Mouse (Mus musculus): Measurements from ENCODE around the gene Pdzd7. TPM values are rescaled to one million over a fixed set of nuclear protein-coding genes. Genes with fewer than 3 reads are reported as not detected.

Gene Pdzd7
- polyA plus RNA-seq, 1 experiment from 2014 or later, result 0.11 TPM

DNA sequence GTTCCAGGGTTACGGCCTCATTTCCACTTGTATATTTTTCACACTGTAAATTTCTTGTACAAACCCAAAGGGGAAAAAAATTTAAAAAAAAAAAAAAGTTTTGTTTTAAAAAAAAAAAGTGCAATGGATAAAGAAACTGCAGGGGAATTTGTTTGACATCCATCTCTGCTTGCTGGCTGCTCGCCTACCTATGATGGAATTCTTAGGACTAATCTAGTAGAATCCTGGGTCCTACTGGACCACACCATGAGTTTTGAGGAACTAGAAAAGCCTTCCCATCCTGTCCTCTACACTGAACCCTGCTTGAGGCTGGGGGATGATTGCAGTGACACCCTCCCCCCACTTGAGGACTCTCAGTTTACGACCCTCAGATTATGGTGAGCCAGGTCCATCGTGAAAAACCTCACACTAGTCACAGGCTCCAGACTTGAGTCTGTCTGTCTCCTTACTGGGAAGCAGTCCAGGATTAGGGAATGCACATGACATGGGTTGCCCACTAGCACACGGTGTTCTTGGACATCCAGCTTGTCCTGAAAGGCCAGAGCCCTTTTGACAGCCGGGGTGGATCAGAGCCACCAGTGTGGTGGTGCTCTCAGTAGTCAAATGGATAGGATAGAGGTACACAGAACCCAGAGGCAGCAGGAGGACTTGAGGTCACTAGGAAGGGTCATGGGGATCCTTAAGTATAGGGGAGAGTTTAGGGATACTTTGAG, 18.4 kb downstream of the Pdzd7 start:
- H3K9ac ChIP-seq, result no peak overlapping the region
- no peaks in the 10 kb centered on the region for H3K9me3 ChIP-seq (replicated peaks)
- H3K4me1 ChIP-seq (replicated peaks), result peaks cover 36% of the 10 kb centered on the region
- H3K27me3 ChIP-seq, result no peaks in the 10 kb centered on the region
- H3K4me3 ChIP-seq, result no peak overlapping the region
- peaks cover 55% of the 10 kb centered on the region for H3K36me3 ChIP-seq
- H3K27ac ChIP-seq, result 0 out of 2 replicates have a peak overlapping the region, but pooled peaks have one; percentile 27
- WGBS, result 64% methylated on average over 6 of the region's 6 CpGs
- no peak overlapping the region for H3K4me2 ChIP-seq
- no peak for ATAC-seq (replicated peaks; ENCODE audit: insufficient number of reproducible peaks, insufficient read depth, low FRiP score, low read depth)

DNA sequence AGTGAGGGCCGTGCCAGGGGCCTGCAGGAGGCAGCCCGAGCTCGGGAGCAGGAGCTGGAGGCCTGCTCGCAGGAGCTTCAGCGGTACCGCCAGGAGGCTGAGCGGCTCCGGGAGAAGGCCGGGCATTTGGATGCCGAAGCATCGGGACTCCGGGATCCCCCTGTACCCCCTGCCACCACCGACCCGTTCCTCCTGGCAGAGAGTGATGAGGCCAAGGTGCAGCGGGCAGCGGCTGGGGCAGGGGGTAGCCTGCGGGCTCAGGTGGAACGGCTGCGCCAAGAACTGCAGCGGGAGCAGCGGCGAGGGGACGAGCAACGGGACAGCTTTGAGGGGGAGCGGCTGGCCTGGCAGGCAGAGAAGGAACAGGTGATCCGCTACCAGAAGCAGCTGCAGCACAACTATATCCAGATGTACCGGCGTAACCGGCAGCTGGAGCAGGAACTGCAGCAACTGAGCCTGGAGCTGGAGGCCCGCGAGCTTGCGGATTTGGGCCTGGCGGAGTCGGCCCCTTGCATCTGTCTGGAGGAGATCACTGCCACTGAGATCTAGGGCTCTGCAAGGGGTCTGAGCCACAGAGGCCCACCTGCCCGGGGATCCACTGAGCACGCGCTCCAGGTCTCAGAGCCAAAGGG, 19.5 kb downstream of the Pdzd7 start:
- H3K36me3 ChIP-seq, result peaks cover 63% of the 10 kb centered on the region
- peaks cover 37% of the 10 kb centered on the region for H3K4me1 ChIP-seq (replicated peaks)
- H3K4me3 ChIP-seq, result no peak overlapping the region
- H3K9ac ChIP-seq, result no peak overlapping the region
- no peaks in the 10 kb centered on the region for H3K9me3 ChIP-seq (replicated peaks)
- no peak for ATAC-seq (replicated peaks; ENCODE audit: insufficient number of reproducible peaks, insufficient read depth, low FRiP score, low read depth)
- H3K27me3 ChIP-seq, result no peaks in the 10 kb centered on the region
- no peak overlapping the region for H3K27ac ChIP-seq
- 85% methylated on average over 37 of the region's 37 CpGs for WGBS
- no peak overlapping the region for H3K4me2 ChIP-seq

DNA sequence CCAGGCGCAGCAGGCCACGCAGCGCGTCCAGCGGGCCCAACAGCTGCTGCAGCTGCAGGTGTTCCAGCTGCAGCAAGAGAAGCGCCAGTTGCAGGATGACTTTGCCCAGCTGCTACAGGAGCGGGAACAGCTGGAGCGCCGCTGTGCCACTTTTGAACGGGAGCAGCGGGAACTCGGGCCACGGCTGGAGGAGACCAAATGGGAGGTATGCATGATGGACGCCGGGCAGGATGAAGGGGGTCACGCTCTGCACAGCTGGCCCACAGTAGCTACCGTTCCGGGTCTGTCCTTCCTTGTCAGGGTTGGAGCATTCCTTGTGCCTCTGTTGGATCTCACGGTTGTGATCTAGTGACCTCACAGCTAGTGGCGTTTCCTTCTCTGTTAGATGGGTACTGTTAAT, 20.7 kb downstream of the Pdzd7 start:
- H3K36me3 ChIP-seq, result peaks cover 63% of the 10 kb centered on the region
- WGBS, result 90% methylated on average over 20 of the region's 20 CpGs
- H3K4me1 ChIP-seq (replicated peaks), result peaks cover 38% of the 10 kb centered on the region
- H3K9ac ChIP-seq, result no peak overlapping the region
- no peak overlapping the region for H3K4me3 ChIP-seq
- no peak for ATAC-seq (replicated peaks; ENCODE audit: insufficient number of reproducible peaks, insufficient read depth, low FRiP score, low read depth)
- no peaks in the 10 kb centered on the region for H3K27me3 ChIP-seq
- H3K27ac ChIP-seq, result no peak overlapping the region
- no peak overlapping the region for H3K4me2 ChIP-seq
- no peaks in the 10 kb centered on the region for H3K9me3 ChIP-seq (replicated peaks)

DNA sequence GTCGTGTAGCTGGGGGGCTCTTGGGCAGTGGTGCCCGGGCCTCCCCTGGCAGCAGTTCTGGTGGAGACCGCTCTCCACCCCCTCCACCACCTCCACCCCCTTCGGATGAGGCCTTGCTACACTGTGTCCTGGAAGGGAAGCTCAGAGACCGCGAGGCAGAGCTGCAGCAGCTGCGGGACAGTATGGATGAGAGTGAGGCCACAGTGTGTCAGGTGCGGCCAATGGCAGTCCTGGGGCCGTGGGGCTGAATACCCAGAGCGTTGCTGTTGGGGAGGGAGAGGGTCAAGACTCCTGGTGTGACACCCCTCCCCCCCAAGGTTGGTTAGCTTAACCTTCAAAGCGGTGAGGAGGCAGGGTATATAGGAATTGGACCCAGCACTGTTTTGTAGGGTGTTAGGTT, 21.5 kb downstream of the Pdzd7 start:
- Histone ChIP-seq H3K36me3 (peaks cover 63% of the 10 kb centered on the region), H3K4me3 (no peak overlapping the region)
- 83% methylated on average over 11 of the region's 11 CpGs for WGBS

DNA sequence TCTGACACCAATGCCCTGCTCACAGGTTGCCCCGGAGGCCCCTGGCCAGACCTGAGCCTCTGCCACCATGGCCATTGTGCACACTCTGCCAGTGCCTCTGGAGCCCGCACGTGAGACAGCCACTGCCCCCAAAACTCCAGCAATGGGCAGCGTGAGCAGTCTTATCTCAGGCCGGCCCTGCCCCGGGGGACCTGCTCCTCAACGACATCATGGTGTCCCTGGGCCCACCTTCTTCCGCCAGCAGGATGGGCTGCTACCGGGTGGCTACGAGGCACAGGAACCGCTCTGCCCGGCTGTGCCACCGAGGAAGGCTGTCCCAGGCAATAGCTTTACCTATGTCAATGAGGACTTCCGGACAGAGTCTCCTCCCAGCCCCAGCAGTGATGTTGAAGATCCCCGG, 24.2 kb downstream of the Pdzd7 start:
- Histone ChIP-seq H3K4me3 (0 out of 2 replicates have a peak overlapping the region, but pooled peaks have one; percentile 7), H3K4me1 (replicated peaks) (peaks cover 49% of the 10 kb centered on the region), H3K4me2 (peak overlapping the region; percentile 48; the same call in 1 of the 2 replicates), H3K9ac (peak overlapping the region; percentile 36; the same call in 1 of the 2 replicates), H3K27me3 (no peaks in the 10 kb centered on the region), H3K9me3 (replicated peaks) (no peaks in the 10 kb centered on the region), H3K36me3 (peaks cover 43% of the 10 kb centered on the region), H3K27ac (no peak overlapping the region)
- WGBS, result 79% methylated on average over 15 of the region's 15 CpGs
- ATAC-seq (replicated peaks; ENCODE audit: insufficient number of reproducible peaks, insufficient read depth, low FRiP score, low read depth), result no peak

More for the DNA sequence above, 21.5 kb downstream of the Pdzd7 start:
- no peaks in the 10 kb centered on the region for H3K27me3 ChIP-seq
- no peak overlapping the region for H3K4me2 ChIP-seq
- H3K9me3 ChIP-seq (replicated peaks), result no peaks in the 10 kb centered on the region
- no peak overlapping the region for H3K27ac ChIP-seq
- H3K4me1 ChIP-seq (replicated peaks), result peaks cover 46% of the 10 kb centered on the region
- no peak for ATAC-seq (replicated peaks; ENCODE audit: insufficient number of reproducible peaks, insufficient read depth, low FRiP score, low read depth)
- no peak overlapping the region for H3K9ac ChIP-seq

DNA sequence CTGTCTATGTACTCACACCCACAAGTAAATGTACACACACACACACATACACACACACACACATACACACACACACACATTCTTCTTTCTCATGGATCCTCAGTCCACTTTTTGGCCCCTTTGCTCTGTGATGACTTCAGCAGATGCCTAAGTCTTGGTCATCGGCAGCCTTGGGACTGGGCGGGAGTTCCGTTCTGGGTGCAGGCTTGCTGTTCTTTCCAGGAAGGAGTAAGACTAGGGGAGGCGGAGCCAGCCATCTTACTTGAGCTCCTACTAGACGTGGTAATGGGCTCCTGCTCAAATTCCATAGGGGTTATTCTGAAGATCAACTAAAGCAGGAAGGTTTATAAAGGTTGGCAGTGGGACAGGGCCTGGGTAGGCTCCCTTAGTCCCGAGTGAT, 25.2 kb downstream of the Pdzd7 start:
- H3K4me3 ChIP-seq, result peak overlapping the region; percentile 15; the same call in 1 of the 2 replicates
- peaks cover 49% of the 10 kb centered on the region for H3K4me1 ChIP-seq (replicated peaks)
- H3K27ac ChIP-seq, result peak overlapping the region; percentile 53
- peaks cover 33% of the 10 kb centered on the region for H3K36me3 ChIP-seq
- H3K9ac ChIP-seq, result no peak overlapping the region
- 49% methylated on average over 6 of the region's 6 CpGs for WGBS
- no peaks in the 10 kb centered on the region for H3K9me3 ChIP-seq (replicated peaks)
- no peak for ATAC-seq (replicated peaks; ENCODE audit: insufficient number of reproducible peaks, insufficient read depth, low FRiP score, low read depth)
- no peaks in the 10 kb centered on the region for H3K27me3 ChIP-seq
- H3K4me2 ChIP-seq, result peak overlapping the region; percentile 48

DNA sequence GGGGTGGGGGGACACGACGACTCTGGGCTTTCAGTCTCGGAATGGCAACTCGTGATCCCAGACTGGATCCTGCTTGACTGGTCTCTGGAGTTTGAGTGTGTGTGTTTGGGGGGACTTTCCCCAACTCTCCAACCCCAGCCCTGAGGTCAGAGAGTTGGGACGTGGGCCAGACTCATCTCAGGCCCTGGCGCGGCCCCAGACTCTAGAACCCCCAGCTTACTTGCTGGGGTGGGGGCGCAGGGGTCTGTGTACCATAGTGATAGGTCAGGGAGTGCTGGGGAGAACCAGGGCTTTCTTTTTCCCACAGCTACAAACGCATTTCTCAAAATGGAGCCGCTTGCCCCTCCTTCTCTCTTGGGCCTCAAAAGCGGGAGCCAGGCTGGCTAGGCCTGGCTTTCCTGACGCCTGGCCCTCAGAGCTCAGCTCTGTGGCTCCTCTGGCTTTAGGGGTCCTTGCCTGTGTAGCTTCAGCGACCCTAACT, 27.1 kb downstream of the Pdzd7 start:
- 6% methylated on average over 11 of the region's 13 CpGs for WGBS
- ATAC-seq (replicated peaks; ENCODE audit: insufficient number of reproducible peaks, insufficient read depth, low FRiP score, low read depth), result no peak

DNA sequence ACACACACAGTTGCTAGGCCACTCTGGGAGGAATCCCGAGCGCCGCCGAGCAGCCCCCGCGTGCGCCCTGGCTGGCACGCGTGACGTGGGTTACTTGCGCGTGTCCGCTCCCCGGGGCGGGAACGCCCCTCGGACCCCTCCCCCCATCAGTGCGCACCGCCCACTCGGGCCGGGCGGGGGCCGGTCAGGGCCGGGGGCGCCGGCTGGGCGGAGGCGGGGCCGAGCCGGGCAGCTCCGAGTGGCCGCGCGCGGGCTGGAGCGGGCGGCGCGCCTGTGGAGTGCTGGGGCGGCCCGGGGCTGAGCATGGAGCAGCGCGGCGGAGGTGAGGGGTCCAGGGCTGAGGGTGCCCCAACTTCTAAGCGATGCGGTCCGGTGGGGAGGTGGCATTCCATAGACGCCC, 27.6 kb downstream of the Pdzd7 start:
- peak overlapping the region; percentile 80 for H3K4me2 ChIP-seq
- under 1% methylated on average over 32 of the region's 48 CpGs for WGBS
- H3K27ac ChIP-seq, result peak overlapping the region; percentile 99
- peak overlapping the region; percentile 81 for H3K9ac ChIP-seq
- peak overlapping the region; percentile 82 for H3K4me3 ChIP-seq
- peaks cover 16% of the 10 kb centered on the region; the same call in 1 of the 2 replicates for H3K36me3 ChIP-seq
- H3K9me3 ChIP-seq (replicated peaks), result no peaks in the 10 kb centered on the region
- H3K4me1 ChIP-seq (replicated peaks), result peaks cover 59% of the 10 kb centered on the region
- no peaks in the 10 kb centered on the region for H3K27me3 ChIP-seq
- peak; percentile 78 for ATAC-seq (replicated peaks; ENCODE audit: insufficient number of reproducible peaks, insufficient read depth, low FRiP score, low read depth)

More for the DNA sequence above, 27.1 kb downstream of the Pdzd7 start:
- peaks cover 16% of the 10 kb centered on the region; the same call in 1 of the 2 replicates for H3K36me3 ChIP-seq
- peaks cover 58% of the 10 kb centered on the region for H3K4me1 ChIP-seq (replicated peaks)
- peak overlapping the region; percentile 80 for H3K4me2 ChIP-seq
- no peaks in the 10 kb centered on the region for H3K9me3 ChIP-seq (replicated peaks)
- peak overlapping the region; percentile 82 for H3K4me3 ChIP-seq
- peak overlapping the region; percentile 81 for H3K9ac ChIP-seq
- H3K27me3 ChIP-seq, result no peaks in the 10 kb centered on the region
- peak overlapping the region; percentile 99 for H3K27ac ChIP-seq

DNA sequence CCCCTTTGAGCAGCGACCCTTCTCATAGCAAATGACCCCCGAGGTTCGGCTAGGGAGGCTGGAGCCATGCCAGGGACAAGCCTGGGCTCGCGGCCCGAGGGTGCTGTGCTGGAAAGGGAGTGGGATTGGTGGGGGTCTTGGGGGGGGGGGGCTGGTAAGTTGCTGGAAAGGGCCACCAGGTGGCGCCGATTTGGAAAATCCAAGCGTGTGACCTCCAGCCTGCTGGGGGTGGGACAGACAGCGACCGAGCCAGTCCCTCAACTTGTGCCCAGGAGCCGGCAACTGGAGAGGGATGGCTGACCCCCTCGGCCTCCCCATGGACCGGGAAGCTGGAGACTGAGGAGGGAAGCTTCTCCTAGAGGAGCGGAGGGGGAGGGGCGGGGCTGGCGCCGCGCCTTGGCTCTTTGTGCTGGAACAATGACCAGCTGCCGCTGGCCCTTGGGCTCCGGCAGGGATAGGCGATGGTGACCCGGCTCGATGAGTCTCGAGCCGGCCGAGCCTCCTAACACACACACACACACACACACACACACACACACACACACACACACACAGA, 28.2 kb downstream of the Pdzd7 start:
- H3K36me3 ChIP-seq, result peaks cover 13% of the 10 kb centered on the region; the same call in 1 of the 2 replicates
- ATAC-seq (replicated peaks; ENCODE audit: insufficient number of reproducible peaks, insufficient read depth, low FRiP score, low read depth), result peak; percentile 59
- H3K4me1 ChIP-seq (replicated peaks), result peaks cover 61% of the 10 kb centered on the region
- H3K27ac ChIP-seq, result peak overlapping the region; percentile 99
- H3K9ac ChIP-seq, result peak overlapping the region; percentile 81
- under 1% methylated on average over 27 of the region's 27 CpGs for WGBS
- no peaks in the 10 kb centered on the region for H3K27me3 ChIP-seq
- peak overlapping the region; percentile 80 for H3K4me2 ChIP-seq
- no peaks in the 10 kb centered on the region for H3K9me3 ChIP-seq (replicated peaks)
- H3K4me3 ChIP-seq, result peak overlapping the region; percentile 82

DNA sequence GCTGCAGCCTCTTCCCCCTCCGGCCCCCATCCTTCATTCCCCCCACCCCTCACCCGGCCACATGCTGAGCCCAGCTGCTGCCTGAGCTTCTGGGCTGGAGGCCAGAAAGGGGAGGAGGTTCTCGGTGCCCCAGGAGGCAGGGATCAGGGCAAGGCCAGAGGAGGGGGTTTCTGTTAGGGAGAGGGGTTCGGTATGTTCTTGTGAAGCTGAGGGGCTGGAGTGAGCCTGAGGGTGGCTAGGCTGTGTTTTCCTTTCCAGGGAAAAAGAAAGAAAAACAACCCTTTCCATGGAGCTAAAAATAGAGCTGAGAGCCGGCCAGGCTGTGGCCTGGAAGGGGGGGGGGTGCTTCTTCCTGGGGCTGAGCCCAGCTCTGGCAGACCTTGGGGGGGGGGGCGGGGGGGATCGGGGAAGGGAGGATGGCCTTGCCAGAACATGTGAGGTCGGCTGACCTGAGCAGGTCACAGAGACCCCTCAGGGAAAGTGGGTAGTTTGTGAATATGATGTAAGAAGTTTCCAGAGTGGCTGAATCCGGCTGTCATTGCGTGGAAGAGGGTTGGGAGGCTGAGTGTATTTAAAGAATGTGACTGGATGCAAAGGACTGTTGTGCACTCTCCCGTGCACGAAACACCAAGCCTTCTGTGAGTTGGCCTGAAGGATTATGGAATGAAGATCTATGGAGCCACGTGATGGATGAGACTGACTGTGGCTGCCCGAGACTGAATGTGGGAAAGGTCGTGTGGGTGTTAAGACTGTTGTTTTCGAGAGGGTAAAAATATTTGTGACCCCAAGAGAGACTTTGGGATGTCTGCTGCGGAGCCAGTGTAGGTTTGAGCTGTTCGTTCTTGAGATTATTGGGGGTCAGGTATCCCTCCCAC, 28.9 kb downstream of the Pdzd7 start:
- no peaks in the 10 kb centered on the region for H3K27me3 ChIP-seq
- peak overlapping the region; percentile 81 for H3K9ac ChIP-seq
- H3K4me2 ChIP-seq, result peak overlapping the region; percentile 80
- peaks cover 13% of the 10 kb centered on the region; the same call in 1 of the 2 replicates for H3K36me3 ChIP-seq
- H3K4me1 ChIP-seq (replicated peaks), result peaks cover 56% of the 10 kb centered on the region
- no peaks in the 10 kb centered on the region for H3K9me3 ChIP-seq (replicated peaks)
- peak overlapping the region; percentile 82 for H3K4me3 ChIP-seq
- WGBS, result 0% methylated on average over 17 of the region's 18 CpGs
- H3K27ac ChIP-seq, result peak overlapping the region; percentile 99
- ATAC-seq (replicated peaks; ENCODE audit: insufficient number of reproducible peaks, insufficient read depth, low FRiP score, low read depth), result peak; percentile 31

Data from heart, embryonic 15.5 days (tissue).